Mouse (Mus musculus) intestine, postnatal 0 days (tissue): ENCODE measurements around the gene Asl. TPM values are rescaled to one million over a fixed set of nuclear protein-coding genes. Genes with fewer than 3 reads are reported as not detected.
A peak's percentile ranks its signal among the peaks of the same experiment; 100 is the strongest.

Experiments
- ATAC-seq: fragments of 200-750 bp; cut with Nextera tagmentation; 2 replicates; pipeline ENCODE4 v1.8.0; 2017; ENCODE audit warnings: mild to moderate bottlenecking, moderate TSS enrichment, moderate library complexity
- H3K27ac ChIP-seq: fragments of 300-500 bp; sonication (generic); 2 replicates; pipeline ENCODE4 v1.5.1; 2014; ENCODE audit warnings: mild to moderate bottlenecking, low read depth, low read length, moderate library complexity
- H3K27me3 ChIP-seq: fragments of 300-500 bp; sonication (generic); replicated peaks from 2 replicates; pipeline ENCODE4 v1.6.1; 2014; ENCODE audit warnings: low read length, mixed read lengths; ENCODE audit not compliant: control insufficient read depth, insufficient read depth
- H3K36me3 ChIP-seq: fragments of 300-500 bp; sonication (generic); 2 replicates; pipeline ENCODE4 v1.6.1; 2014; ENCODE audit warnings: mild to moderate bottlenecking, moderate library complexity; ENCODE audit not compliant: control insufficient read depth, insufficient read depth
- H3K4me1 ChIP-seq: fragments of 300-500 bp; sonication (generic); replicated peaks from 2 replicates; pipeline ENCODE4 v1.6.1; 2014; ENCODE audit warnings: antibody characterized with exemption, low read length, mixed read lengths; ENCODE audit not compliant: control insufficient read depth, insufficient read depth
- H3K4me2 ChIP-seq: fragments of 300-500 bp; sonication (generic); replicated peaks from 2 replicates; pipeline ENCODE4 v1.6.1; 2014; ENCODE audit warnings: low read depth, mild to moderate bottlenecking, moderate library complexity
- H3K4me3 ChIP-seq: fragments of 300-500 bp; sonication (generic); 2 replicates; pipeline ENCODE4 v1.5.1; 2014; ENCODE audit warnings: low read depth, low read length
- H3K9ac ChIP-seq: fragments of 300-500 bp; sonication (generic); 2 replicates; pipeline ENCODE4 v1.6.1; 2014; ENCODE audit warnings: mild to moderate bottlenecking, low read depth, low read length
- H3K9me3 ChIP-seq: fragments of 300-500 bp; sonication (generic); 2 replicates; pipeline ENCODE4 v1.6.1; 2016; ENCODE audit warnings: mixed run types; ENCODE audit not compliant: control insufficient read depth
- CTCF ChIP-seq: sonication (generic); IDR thresholded peaks from 2 replicates; pipeline ENCODE4 v1.5.1; 2016; ENCODE audit warnings: low read depth, mild to moderate bottlenecking, control low read depth, antibody characterized with exemption, moderate library complexity
- WGBS: fragments of 180-500 bp; shearing (Covaris S2); extraction: QIAGEN DNeasy Blood & Tissue Kit; methylation state at CpG from one replicate; pipeline ENCODE4 v1.1.7; 2014; 5-methylcytosine and 5-hydroxymethylcytosine counted together
- polyA plus RNA-seq: library from polyadenylated mRNA; unstranded; fragments of >200 nt; fragmentation: Nextera tagmentation; extraction: Ambion mirVana; gene quantifications from 2 replicates; pipeline ENCODE4 v1.2.1, GENCODE M21; 2015

Gene Asl
- polyA plus RNA-seq, 1 experiment from 2014 or later: 148 TPM

- H3K27me3 ChIP-seq: no peaks in the 10 kb centered on the region
- H3K36me3 ChIP-seq: peaks cover 35% of the 10 kb centered on the region; the same call in 1 of the 2 replicates
- no peak overlapping the region for H3K4me3 ChIP-seq
- no peaks in the 10 kb centered on the region for H3K4me1 ChIP-seq
- TF ChIP-seq CTCF: no peak
- H3K9ac ChIP-seq: no peak overlapping the region
- no peak overlapping the region for H3K4me2 ChIP-seq
- H3K27ac ChIP-seq: no peak overlapping the region
- 94% methylated on average over 2 of the region's 2 CpGs for WGBS
- H3K9me3 ChIP-seq: no peaks in the 10 kb centered on the region
- no peak for ATAC-seq
Observed at GRCm38 (mm10) chr5:130056303-130056702, 27.3 kb upstream of the Asl start.

DNA sequence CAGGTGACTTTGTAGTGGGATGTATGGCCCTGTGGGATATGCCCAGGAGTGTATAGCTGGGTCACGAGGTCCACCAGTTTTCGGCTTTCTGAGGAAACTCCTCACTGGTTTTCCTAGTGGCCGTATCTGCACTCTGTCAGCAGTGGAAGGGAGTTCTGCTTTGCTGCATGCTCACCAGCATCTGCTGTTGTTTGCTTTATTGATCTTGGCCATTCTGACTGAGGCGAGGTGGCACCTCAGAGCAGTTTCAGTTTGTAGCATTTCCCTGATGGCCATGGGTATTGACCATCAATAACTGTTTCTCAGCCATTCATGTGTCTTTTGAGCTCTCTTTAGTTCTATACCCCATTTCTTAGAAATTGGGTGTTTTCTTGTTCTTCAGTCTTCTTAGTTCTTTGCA is 26.6 kb upstream of the Asl start:
- H3K4me2 ChIP-seq: no peak overlapping the region
- no peaks in the 10 kb centered on the region for H3K4me1 ChIP-seq
- no peaks in the 10 kb centered on the region for H3K9me3 ChIP-seq
- no peak for TF ChIP-seq CTCF
- H3K36me3 ChIP-seq: peaks cover 39% of the 10 kb centered on the region
- no peaks in the 10 kb centered on the region for H3K27me3 ChIP-seq
- H3K4me3 ChIP-seq: no peak overlapping the region
- H3K27ac ChIP-seq: no peak overlapping the region
- WGBS: 79% methylated on average over 4 of the region's 4 CpGs
- no peak for ATAC-seq
- H3K9ac ChIP-seq: no peak overlapping the region

DNA sequence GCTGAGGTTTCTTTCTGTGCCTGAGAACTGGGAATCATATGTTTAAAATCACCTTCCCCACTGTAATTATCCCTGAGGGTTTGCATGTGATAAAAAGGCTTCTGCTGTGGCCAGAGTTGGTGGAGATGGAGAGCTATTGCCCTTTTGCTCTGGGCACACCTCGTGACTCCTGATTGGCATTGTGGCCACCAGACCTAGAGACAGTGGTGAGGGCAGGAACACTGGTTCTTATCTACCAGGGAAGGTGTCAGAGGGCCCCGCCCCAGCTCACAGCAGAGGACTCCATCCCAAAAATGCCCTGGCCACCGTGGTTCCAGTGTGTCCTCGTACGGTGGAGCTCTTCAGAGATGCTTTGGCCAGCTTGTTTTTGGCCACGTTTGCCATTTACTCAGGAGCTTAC is 23.9 kb upstream of the Asl start:
- TF ChIP-seq CTCF: no peak
- Histone ChIP-seq H3K4me1 (no peaks in the 10 kb centered on the region), H3K9me3 (no peaks in the 10 kb centered on the region), H3K27ac (no peak overlapping the region), H3K9ac (0 out of 2 replicates have a peak overlapping the region, but pooled peaks have one; percentile 7), H3K27me3 (no peaks in the 10 kb centered on the region), H3K4me3 (no peak overlapping the region), H3K4me2 (no peak overlapping the region), H3K36me3 (peaks cover 42% of the 10 kb centered on the region)
- ATAC-seq: no peak
- 89% methylated on average over 6 of the region's 6 CpGs for WGBS

DNA sequence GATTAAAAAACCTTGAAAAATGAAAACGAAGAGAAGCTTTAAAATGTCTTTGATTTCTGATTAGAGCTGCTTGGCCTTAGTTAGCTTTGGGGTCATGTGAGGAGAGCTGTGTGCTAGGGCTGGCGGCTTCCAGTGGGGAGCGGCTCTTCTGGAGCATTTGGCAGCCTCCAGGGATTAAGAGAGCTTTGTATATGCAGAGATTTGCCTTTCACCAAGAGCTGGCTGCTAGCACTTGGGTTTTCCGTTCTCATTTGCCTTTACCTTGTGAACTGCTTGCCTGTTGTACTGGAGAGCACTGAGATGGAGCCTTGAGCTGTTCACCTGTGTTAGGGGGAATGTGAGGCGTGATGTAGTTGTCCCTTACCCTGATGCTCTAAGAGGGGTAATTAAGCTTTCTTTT is 23.5 kb upstream of the Asl start:
- no peak for TF ChIP-seq CTCF
- Histone ChIP-seq H3K4me2 (no peak overlapping the region), H3K9ac (no peak overlapping the region), H3K27me3 (no peaks in the 10 kb centered on the region), H3K9me3 (no peaks in the 10 kb centered on the region), H3K4me3 (no peak overlapping the region), H3K27ac (no peak overlapping the region), H3K36me3 (peaks cover 42% of the 10 kb centered on the region), H3K4me1 (no peaks in the 10 kb centered on the region)
- ATAC-seq: no peak
- WGBS: 81% methylated on average over 5 of the region's 5 CpGs

DNA sequence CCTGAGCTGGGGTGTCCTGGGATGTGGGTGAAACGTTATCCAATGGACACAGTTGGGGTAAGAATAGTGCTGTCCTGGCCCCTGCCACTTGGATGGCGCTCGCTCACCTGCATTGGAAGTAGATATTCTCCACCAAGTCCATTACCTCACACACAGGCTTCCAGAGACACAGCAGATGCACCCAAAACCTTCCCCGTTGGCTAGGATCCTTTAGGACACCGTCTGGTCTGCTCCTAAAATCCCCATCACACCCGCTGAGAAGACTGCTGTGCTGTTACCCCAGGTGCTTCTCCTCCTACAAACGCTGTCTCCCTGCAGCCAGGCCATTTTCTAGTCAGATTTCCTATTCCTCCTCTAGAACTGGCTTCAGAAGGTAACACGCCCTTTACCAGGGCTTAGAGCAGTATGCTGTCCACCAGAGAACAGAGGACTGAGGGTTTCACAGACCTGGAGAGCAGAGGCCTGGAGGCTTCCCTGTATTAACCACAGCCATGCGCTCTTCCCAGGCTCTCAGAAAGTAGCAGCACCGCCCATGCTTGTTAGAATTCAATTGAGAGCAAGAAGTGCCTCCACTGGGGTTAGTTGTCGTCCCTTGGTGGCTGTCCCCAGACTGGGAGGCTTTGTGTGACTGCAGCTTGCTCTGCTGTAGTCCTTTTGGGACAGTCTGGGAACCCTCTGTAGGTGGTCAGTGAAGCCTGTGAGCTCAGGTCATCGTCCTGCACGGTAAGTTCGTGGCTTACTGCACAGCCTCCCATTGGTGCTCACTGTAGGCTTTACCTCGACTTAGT is 22.2 kb upstream of the Asl start:
- peaks cover 53% of the 10 kb centered on the region for H3K36me3 ChIP-seq

GRCm38 (mm10) chr5:130050416-130050815 is 21.4 kb upstream of the Asl start:
- Histone ChIP-seq H3K27me3 (no peaks in the 10 kb centered on the region), H3K9me3 (no peaks in the 10 kb centered on the region), H3K4me2 (no peak overlapping the region), H3K36me3 (peaks cover 60% of the 10 kb centered on the region), H3K4me1 (no peaks in the 10 kb centered on the region), H3K27ac (no peak overlapping the region), H3K9ac (no peak overlapping the region), H3K4me3 (no peak overlapping the region)
- 59% methylated on average over 6 of the region's 6 CpGs for WGBS
- ATAC-seq: no peak
- TF ChIP-seq CTCF: no peak

More for the DNA sequence above, 22.2 kb upstream of the Asl start:
- no peaks in the 10 kb centered on the region for H3K4me1 ChIP-seq
- H3K4me2 ChIP-seq: no peak overlapping the region
- H3K27ac ChIP-seq: no peak overlapping the region
- no peaks in the 10 kb centered on the region for H3K9me3 ChIP-seq
- 91% methylated on average over 15 of the region's 15 CpGs for WGBS
- no peak for ATAC-seq
- no peak for TF ChIP-seq CTCF
- H3K4me3 ChIP-seq: no peak overlapping the region
- no peaks in the 10 kb centered on the region for H3K27me3 ChIP-seq
- no peak overlapping the region for H3K9ac ChIP-seq
